Mouse (Mus musculus) testis, adult 2 months (tissue): ENCODE measurements at regions not wholly inside any gene's neighbourhood (a gene's known extent, or its start where the extent isn't known, plus 50 kb on each side); places are given as distances from the start of the nearest gene placed in this dataset.
"Not testable (repeated sequence)": the region's sequence is repeated elsewhere in the genome, so short reads cannot be mapped to it uniquely, and the experiment has no call there.

Experiments
- H3K27ac ChIP-seq: fragments of 200-500 bp; 2 replicates; pipeline ENCODE4 v1.5.1; 2012; ENCODE audit warnings: low read depth, low read length; ENCODE audit not compliant: control insufficient read depth, insufficient read depth
- H3K27me3 ChIP-seq: fragments of 200-500 bp; 2 replicates; pipeline ENCODE4 v1.6.1; 2012; ENCODE audit warnings: mild to moderate bottlenecking, low read length, moderate library complexity; ENCODE audit not compliant: control insufficient read depth, insufficient read depth
- H3K36me3 ChIP-seq: fragments of 200-500 bp; 2 replicates; pipeline ENCODE4 v1.6.1; 2012; ENCODE audit warnings: mild to moderate bottlenecking, low read length; ENCODE audit not compliant: control insufficient read depth, insufficient read depth
- H3K4me1 ChIP-seq: fragments of 200-500 bp; 2 replicates; pipeline ENCODE4 v1.6.1; 2012; ENCODE audit warnings: low read length; ENCODE audit not compliant: control insufficient read depth, insufficient read depth
- H3K4me3 ChIP-seq: fragments of 200-500 bp; 2 replicates; pipeline ENCODE4 v1.5.1; 2012; ENCODE audit warnings: low read depth, mild to moderate bottlenecking, low read length, moderate library complexity, mixed read lengths; ENCODE audit not compliant: control insufficient read depth
- CTCF ChIP-seq: fragments of 200-500 bp; IDR thresholded peaks from 2 replicates; pipeline ENCODE4 v1.5.1; 2012; ENCODE audit warnings: low read depth, mild to moderate bottlenecking, inconsistent platforms, low read length, moderate library complexity; ENCODE audit not compliant: control insufficient read depth, insufficient read depth, insufficient replicate concordance
- POLR2A ChIP-seq: fragments of 200-500 bp; IDR thresholded peaks from 2 replicates; pipeline ENCODE4 v1.6.1; 2012; ENCODE audit warnings: low read depth, mild to moderate bottlenecking, inconsistent platforms, low read length, moderate library complexity; ENCODE audit not compliant: control insufficient read depth

DNA sequence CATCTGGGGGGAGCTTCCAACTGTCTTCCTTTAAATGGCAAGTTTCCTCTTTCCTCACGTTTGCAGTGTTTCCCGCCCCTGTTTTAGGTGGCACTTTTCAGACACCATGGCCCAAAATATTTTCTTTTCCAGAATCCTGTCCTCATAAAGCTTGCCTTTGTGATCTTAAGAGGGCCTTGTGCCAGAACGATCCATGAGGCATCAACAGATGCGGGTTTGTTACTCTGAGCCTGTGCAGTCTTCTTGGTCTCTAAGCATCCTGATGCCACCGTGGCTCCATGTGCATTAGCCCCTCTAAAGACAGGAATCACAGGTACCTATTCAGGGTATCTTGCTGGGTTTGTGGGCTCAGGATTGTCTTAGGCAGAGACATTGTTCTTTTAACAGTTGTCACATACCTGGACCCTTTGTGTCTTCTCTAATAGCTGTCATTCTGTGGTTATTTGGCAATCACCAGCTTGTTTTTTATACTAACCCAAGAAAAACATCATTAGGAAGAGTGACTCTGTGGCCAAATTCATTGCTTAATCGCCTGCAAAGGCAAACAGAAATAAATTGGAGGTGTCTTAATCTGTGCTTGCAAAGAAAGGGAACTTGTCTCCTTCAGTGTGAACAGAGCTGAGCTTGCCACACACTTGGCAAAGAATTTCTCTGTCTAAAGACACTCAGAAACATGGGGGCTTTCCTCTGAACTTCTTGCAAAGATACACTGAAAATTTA is 179.3 kb downstream of the Nuak1 start:
- no peak overlapping the region for H3K27ac ChIP-seq
- no peaks in the 10 kb centered on the region for H3K4me1 ChIP-seq
- no peaks in the 10 kb centered on the region for H3K27me3 ChIP-seq
- TF ChIP-seq POLR2A, result no peak
- no peak for TF ChIP-seq CTCF
- no peak overlapping the region for H3K4me3 ChIP-seq
- no peaks in the 10 kb centered on the region for H3K36me3 ChIP-seq

DNA sequence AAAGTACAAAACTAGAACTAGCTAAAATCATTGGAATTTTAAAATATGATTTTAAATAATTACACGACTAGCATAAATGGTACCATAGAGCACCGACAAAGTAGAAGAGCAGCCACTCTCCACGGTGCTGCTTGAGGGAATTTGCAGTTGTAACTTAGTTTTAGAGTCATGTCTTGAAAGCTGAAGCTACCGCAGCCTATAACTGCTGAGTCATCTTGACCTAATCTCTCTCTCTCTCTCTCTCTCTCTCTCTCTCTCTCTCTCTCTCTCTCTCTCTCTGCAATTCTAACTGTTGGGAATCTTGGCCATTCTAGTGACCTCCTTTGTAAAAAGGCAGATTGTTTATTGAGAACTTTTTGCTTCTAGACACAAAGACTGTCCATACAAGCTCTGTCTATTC is 177.5 kb downstream of the Nuak1 start:
- TF ChIP-seq CTCF, result no peak
- TF ChIP-seq POLR2A, result no peak
- no peaks in the 10 kb centered on the region for H3K27me3 ChIP-seq
- H3K36me3 ChIP-seq, result no peaks in the 10 kb centered on the region
- no peak overlapping the region for H3K4me3 ChIP-seq
- H3K4me1 ChIP-seq, result no peaks in the 10 kb centered on the region
- no peak overlapping the region for H3K27ac ChIP-seq

DNA sequence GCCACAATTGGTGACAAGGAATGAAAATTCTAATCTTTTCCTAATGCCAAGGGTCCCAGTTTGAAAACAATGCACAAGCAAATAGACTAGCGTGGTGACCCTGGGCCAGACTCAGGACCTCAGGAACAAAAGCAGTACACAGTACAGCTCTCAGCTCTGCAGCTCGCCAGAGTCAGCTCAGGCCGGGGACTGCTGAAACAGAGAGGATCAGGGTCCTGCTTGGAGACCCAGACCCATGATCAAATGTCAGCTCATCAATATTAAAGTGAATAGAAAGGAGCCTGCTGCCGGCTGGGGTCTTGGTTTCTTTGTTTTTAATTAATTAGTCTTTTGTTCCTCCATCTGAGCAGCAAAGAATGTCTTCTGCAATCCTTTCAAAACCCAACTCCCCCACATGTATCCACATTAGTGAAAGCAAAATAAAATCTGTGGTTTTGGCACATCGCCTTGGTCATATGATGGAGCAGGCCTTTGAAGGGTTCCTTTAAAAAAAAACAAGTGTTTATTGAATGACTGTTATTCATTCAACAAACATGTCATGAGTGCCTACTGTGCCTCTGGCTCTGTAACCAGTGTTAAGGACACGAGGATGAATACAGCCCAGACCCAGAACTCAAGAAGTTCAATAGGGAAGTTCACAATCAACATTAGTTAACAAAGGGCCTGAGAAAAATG is 154.4 kb downstream of the Nuak1 start:
- H3K36me3 ChIP-seq, result no peaks in the 10 kb centered on the region
- TF ChIP-seq CTCF, result no peak
- TF ChIP-seq POLR2A, result no peak
- no peaks in the 10 kb centered on the region for H3K27me3 ChIP-seq
- no peaks in the 10 kb centered on the region for H3K4me1 ChIP-seq
- H3K4me3 ChIP-seq, result no peak overlapping the region
- H3K27ac ChIP-seq, result no peak overlapping the region

DNA sequence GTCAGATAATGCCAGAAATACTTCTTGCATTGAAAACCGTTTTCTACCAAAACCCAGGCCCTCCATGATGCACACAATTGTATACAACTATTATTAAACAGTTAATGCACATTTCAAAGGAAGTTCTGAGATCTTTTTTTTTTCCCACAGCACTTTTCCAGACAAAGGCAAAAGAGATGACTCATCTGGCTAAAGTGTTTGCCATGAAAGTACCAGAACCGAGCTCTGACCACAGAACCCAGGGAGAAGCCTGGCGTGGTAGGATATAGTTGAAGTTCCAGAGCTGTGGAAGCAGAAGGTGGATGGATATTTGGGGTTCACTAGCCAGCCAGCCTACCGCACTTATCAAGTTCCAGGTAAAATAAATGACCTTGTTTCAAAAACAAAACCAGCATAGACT is 146.0 kb downstream of the Nuak1 start:
- Histone ChIP-seq H3K36me3 (no peaks in the 10 kb centered on the region), H3K27me3 (no peaks in the 10 kb centered on the region), H3K4me3 (no peak overlapping the region), H3K4me1 (no peaks in the 10 kb centered on the region), H3K27ac (no peak overlapping the region)
- TF ChIP-seq CTCF (no peak), POLR2A (no peak)

DNA sequence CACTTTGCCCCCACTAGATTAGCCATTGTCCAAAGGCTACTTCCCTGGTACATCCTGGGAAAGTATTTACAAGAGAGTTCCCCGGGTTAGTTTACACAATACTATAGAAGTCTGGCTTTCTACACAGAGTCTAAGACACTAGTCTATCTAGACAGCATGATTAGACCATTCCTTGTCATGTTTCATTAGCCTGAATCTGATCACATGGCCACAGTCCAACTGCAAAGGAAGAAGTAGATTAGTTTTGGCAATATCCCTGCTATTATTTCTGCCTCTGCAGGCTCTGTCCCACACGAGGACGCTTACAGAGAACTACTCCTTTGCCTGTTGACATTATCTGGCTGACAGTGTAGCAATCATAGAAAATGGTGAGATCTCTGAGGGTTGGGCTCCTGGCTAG is 144.2 kb downstream of the Nuak1 start:
- Histone ChIP-seq H3K4me1 (no peaks in the 10 kb centered on the region), H3K27ac (no peak overlapping the region), H3K4me3 (no peak overlapping the region), H3K27me3 (no peaks in the 10 kb centered on the region), H3K36me3 (no peaks in the 10 kb centered on the region)
- TF ChIP-seq POLR2A (no peak), CTCF (no peak)

DNA sequence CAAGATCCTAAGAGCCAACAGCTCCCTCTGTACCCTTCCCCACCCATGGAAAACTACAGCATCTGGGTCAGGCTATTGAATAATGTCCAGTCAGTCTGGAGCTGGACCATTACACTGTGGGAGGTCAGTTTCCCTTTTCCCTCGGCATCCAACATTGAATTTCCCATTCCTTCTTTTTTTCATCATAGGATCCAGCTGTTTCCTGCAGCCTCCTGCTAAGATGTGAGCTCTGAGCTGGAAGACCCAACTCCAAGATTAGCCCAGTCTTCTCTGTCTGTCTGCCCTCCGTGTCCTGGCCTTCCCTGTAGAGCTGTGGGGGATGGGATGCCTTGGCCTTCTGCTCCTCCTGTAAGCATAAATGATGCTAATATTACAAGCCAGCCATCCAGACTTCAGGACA is 138.8 kb downstream of the Nuak1 start:
- H3K4me3 ChIP-seq, result no peak overlapping the region
- no peaks in the 10 kb centered on the region for H3K27me3 ChIP-seq
- H3K36me3 ChIP-seq, result no peaks in the 10 kb centered on the region
- H3K4me1 ChIP-seq, result no peaks in the 10 kb centered on the region
- no peak overlapping the region for H3K27ac ChIP-seq
- TF ChIP-seq CTCF (no peak), POLR2A (no peak)

DNA sequence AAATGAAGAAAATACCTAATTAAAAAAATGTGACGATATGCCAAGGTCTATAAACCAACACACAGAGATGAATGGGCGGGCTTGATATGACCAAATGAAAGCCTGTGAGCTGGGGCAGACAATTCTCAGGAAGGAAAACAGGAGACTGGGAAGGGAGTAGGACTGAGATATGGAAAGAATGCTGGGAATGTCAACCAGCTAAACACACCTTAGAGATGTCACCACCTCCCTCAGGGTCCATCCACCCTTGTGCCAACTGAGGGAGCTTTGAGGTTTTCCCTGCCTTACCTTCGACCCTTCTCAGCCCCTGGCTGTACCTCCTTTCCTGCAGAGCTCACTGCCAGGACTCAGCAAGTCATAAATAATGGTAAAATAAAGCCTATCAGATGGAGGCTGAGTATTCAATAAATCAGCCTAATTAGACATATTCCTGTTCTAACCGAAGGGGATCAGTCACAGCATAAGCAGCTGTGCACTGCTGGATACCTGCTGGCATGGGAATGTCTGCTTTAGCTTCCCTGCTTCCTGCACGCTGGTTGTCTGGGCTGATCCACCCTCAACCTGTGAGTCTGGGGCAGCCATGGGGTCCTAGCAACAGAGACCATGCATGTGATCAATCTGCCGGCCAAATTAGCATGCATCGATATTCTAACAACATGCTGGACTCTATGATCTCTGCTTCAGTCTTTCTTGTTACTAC is 137.4 kb downstream of the Nuak1 start:
- Histone ChIP-seq H3K4me1 (no peaks in the 10 kb centered on the region), H3K36me3 (no peaks in the 10 kb centered on the region), H3K27ac (no peak overlapping the region), H3K4me3 (no peak overlapping the region), H3K27me3 (no peaks in the 10 kb centered on the region)
- no peak for TF ChIP-seq POLR2A
- TF ChIP-seq CTCF, result no peak

DNA sequence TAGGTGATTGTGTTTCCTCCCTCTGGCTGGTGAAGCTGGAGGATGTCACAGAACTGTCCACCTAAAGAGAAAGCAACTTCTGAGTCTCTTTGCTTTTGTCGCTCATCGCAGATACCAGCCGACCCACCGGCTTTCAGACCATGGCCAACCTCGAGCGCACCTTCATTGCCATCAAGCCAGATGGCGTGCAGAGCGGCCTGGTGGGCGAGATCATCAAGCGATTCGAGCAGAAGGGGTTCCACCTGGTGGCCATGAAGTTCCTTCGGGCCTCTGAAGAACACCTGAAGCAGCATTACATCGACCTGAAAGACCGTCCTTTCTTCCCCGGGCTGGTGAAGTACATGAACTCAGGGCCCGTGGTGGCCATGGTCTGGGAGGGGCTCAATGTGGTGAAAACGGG is 131.7 kb downstream of the Nuak1 start:
- H3K4me1 ChIP-seq, H3K27me3 ChIP-seq, H3K4me3 ChIP-seq, H3K27ac ChIP-seq, H3K36me3 ChIP-seq: not testable (repeated sequence)
